Mouse (Mus musculus): ENCODE measurements around the gene Ccdc8. TPM values are rescaled to one million over a fixed set of nuclear protein-coding genes. Genes with fewer than 3 reads are reported as not detected.

Gene Ccdc8
- polyA plus RNA-seq, 1 experiment, result 0.87 TPM

- H3K27me3 ChIP-seq (ENCODE audit: control insufficient read depth, insufficient read depth, low read length), result no peaks in the 10 kb centered on the region
- peak overlapping the region; percentile 53 for H3K27ac ChIP-seq (ENCODE audit: insufficient read depth, low read length)
- DNase-seq, result peak; percentile 38 to 45
- H3K4me3 ChIP-seq (replicated peaks; ENCODE audit: insufficient read depth, low read depth, low read length), result no peak overlapping the region
- TF ChIP-seq CTCF (IDR thresholded peaks at IDR 0.05; ENCODE audit: borderline replicate concordance, insufficient read depth, low read depth, low read length) (no peak), POLR2A (IDR thresholded peaks at IDR 0.05; ENCODE audit: borderline replicate concordance, insufficient read depth, low read length) (no peak)
- WGBS, result 58% methylated on average over 7 of the region's 7 CpGs
- H3K4me1 ChIP-seq (ENCODE audit: control insufficient read depth, insufficient read depth, low read length), result peaks cover 90% of the 10 kb centered on the region
Observed at GRCm38 (mm10) chr7:17019426-17020166, 27.1 kb downstream of the Ccdc8 start.

DNA sequence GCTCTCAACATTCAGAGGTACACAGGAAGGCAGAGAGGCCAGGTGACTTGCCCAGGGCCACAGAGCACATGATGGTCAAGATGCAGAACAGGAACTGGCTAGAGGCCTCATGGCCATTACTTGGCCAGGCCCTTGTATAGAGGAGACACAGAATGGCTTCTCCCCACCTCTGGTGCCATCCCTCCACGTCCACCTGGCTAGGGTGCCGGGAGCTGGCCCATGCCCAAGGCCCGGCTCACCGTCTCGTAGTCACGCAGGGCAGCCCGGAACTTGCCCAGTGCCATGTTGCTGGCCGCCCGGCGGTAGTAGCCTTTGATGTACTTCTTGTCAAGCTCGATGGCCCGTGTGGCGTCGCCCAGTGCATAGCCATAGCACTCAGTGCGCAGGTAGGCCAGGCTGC, 29.7 kb downstream of the Ccdc8 start:
- Histone ChIP-seq H3K27me3 (ENCODE audit: control insufficient read depth, insufficient read depth, low read length) (no peaks in the 10 kb centered on the region), H3K4me1 (ENCODE audit: control insufficient read depth, insufficient read depth, low read length) (peaks cover 84% of the 10 kb centered on the region), H3K27ac (ENCODE audit: insufficient read depth, low read length) (peak overlapping the region; percentile 71), H3K4me3 (replicated peaks; ENCODE audit: insufficient read depth, low read depth, low read length) (no peak overlapping the region)
- DNase-seq, result peak; percentile 65 to 67
- 30% methylated on average over 15 of the region's 15 CpGs for WGBS
- TF ChIP-seq CTCF (IDR thresholded peaks at IDR 0.05; ENCODE audit: borderline replicate concordance, insufficient read depth, low read depth, low read length), result no peak
- no peak for TF ChIP-seq POLR2A (IDR thresholded peaks at IDR 0.05; ENCODE audit: borderline replicate concordance, insufficient read depth, low read length)

GRCm38 (mm10) chr7:17023701-17024100, 31.2 kb downstream of the Ccdc8 start:
- peak overlapping the region; percentile 71 for H3K27ac ChIP-seq (ENCODE audit: insufficient read depth, low read length)
- H3K27me3 ChIP-seq (ENCODE audit: control insufficient read depth, insufficient read depth, low read length), result no peaks in the 10 kb centered on the region
- 47% methylated on average over 4 of the region's 4 CpGs for WGBS
- TF ChIP-seq POLR2A (IDR thresholded peaks at IDR 0.05; ENCODE audit: borderline replicate concordance, insufficient read depth, low read length) (no peak), CTCF (IDR thresholded peaks at IDR 0.05; ENCODE audit: borderline replicate concordance, insufficient read depth, low read depth, low read length) (no peak)
- peak in 1 of 2 experiments; percentile 33 for DNase-seq
- H3K4me3 ChIP-seq (replicated peaks; ENCODE audit: insufficient read depth, low read depth, low read length), result no peak overlapping the region
- H3K4me1 ChIP-seq (ENCODE audit: control insufficient read depth, insufficient read depth, low read length), result peaks cover 73% of the 10 kb centered on the region

- Histone ChIP-seq H3K27ac (ENCODE audit: insufficient read depth, low read length) (peak overlapping the region; percentile 71), H3K27me3 (ENCODE audit: control insufficient read depth, insufficient read depth, low read length) (no peaks in the 10 kb centered on the region), H3K4me3 (replicated peaks; ENCODE audit: insufficient read depth, low read depth, low read length) (peak overlapping the region; percentile 34), H3K4me1 (ENCODE audit: control insufficient read depth, insufficient read depth, low read length) (peaks cover 69% of the 10 kb centered on the region)
- WGBS, result 34% methylated on average over 6 of the region's 6 CpGs
- peak; percentile 61 to 63 for DNase-seq
- TF ChIP-seq CTCF (IDR thresholded peaks at IDR 0.05; ENCODE audit: borderline replicate concordance, insufficient read depth, low read depth, low read length), result no peak
- no peak; the same call in 1 of the 2 replicates for TF ChIP-seq POLR2A (IDR thresholded peaks at IDR 0.05; ENCODE audit: borderline replicate concordance, insufficient read depth, low read length)
Observed at GRCm38 (mm10) chr7:17024141-17024540, 31.6 kb downstream of the Ccdc8 start.

DNA sequence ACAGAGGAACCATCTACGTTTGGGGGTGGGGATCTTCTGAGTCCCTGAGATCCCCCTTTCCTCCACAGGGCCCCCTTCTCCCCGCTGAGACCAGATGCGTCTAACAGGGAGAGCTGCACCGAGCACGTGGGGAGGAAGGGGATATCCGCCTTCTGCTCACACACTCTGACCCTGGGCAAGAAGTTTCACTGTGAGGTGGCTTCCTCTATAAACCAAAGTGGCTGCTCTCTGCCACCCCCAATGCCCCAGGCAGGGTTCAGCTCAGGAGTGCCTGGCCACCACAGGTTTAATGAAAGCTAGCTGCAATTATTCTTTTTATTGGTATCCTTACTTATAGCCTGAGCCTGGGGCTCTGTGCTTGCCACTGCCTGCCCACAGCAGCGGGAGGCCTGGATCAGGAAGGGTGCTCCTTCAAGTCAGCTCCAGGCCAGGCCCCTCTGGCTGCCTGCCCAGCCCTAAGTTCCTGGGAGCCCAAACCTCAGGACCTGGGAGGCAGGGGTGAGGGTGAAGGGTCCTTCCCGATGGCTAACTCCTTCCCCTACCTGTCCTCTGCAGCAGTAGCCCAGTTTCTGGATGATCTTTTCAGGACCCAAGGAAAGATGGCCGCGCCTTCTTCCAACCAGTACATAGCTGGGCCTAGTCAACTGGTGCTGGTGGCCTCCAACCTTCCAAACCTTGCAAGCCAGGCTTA, 32.5 kb downstream of the Ccdc8 start:
- peak; percentile 38 to 45 for DNase-seq
- H3K27ac ChIP-seq (ENCODE audit: insufficient read depth, low read length), result peak overlapping the region; percentile 71
- whole genome bisulfite sequencing, result 32% methylated on average over 10 of the region's 10 CpGs

GRCm38 (mm10) chr7:17025505-17025894, 33.0 kb downstream of the Ccdc8 start:
- TF ChIP-seq CTCF (IDR thresholded peaks at IDR 0.05; ENCODE audit: borderline replicate concordance, insufficient read depth, low read depth, low read length), result no peak
- TF ChIP-seq POLR2A (IDR thresholded peaks at IDR 0.05; ENCODE audit: borderline replicate concordance, insufficient read depth, low read length), result no peak
- peak overlapping the region; percentile 71 for H3K27ac ChIP-seq (ENCODE audit: insufficient read depth, low read length)
- 33% methylated on average over 4 of the region's 4 CpGs for WGBS

More for the DNA sequence above, 32.5 kb downstream of the Ccdc8 start:
- H3K27me3 ChIP-seq (ENCODE audit: control insufficient read depth, insufficient read depth, low read length), result no peaks in the 10 kb centered on the region
- H3K4me3 ChIP-seq (replicated peaks; ENCODE audit: insufficient read depth, low read depth, low read length), result peak overlapping the region; percentile 88
- H3K4me1 ChIP-seq (ENCODE audit: control insufficient read depth, insufficient read depth, low read length), result peaks cover 61% of the 10 kb centered on the region
- TF ChIP-seq CTCF (IDR thresholded peaks at IDR 0.05; ENCODE audit: borderline replicate concordance, insufficient read depth, low read depth, low read length) (no peak), POLR2A (IDR thresholded peaks at IDR 0.05; ENCODE audit: borderline replicate concordance, insufficient read depth, low read length) (no peak)

DNA sequence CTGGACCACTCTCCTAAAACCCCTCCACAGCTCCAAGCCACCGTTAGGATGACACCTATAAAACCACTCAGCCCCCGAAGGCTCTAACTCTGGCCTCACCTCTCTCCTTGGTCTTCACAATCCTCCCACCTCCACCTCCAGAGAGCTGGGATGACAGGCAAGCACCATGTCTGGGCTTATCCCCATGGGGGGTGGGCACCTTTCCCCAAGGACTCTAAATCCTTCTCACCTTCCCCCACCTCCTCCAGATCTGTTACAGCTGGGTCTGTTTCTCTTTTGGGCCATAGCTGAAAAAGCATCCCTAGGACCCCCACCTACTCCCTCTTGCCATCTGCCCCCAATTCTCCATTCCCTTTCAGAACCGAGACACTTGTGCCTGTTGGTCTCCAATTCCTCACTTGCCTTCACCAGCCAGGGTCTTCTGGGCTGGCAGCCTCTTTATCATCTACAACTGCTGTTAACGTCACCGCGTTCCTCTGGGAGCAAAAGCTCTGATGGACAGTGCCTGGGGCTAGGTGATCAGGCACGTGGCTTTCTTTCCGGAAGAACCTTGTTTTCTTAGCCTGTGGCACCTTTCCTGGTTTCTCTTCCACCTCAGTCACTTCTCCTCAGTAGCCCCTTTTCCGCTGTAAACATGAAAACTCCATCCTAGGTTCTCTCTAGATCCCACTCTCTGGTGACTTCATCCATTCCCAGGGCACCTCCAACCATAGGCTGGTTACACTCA, 33.6 kb downstream of the Ccdc8 start:
- peak overlapping the region; percentile 88 for H3K4me3 ChIP-seq (replicated peaks; ENCODE audit: insufficient read depth, low read depth, low read length)
- TF ChIP-seq POLR2A (IDR thresholded peaks at IDR 0.05; ENCODE audit: borderline replicate concordance, insufficient read depth, low read length), result no peak
- TF ChIP-seq CTCF (IDR thresholded peaks at IDR 0.05; ENCODE audit: borderline replicate concordance, insufficient read depth, low read depth, low read length), result no peak
- peak overlapping the region; percentile 71 for H3K27ac ChIP-seq (ENCODE audit: insufficient read depth, low read length)
- H3K4me1 ChIP-seq (ENCODE audit: control insufficient read depth, insufficient read depth, low read length), result peaks cover 51% of the 10 kb centered on the region
- peak; percentile 35 to 42 for DNase-seq
- H3K27me3 ChIP-seq (ENCODE audit: control insufficient read depth, insufficient read depth, low read length), result no peaks in the 10 kb centered on the region
- 28% methylated on average over 9 of the region's 9 CpGs for WGBS

More at GRCm38 (mm10) chr7:17025505-17025894, 33.0 kb downstream of the Ccdc8 start:
- DNase-seq, result peak; percentile 38 to 45
- H3K4me3 ChIP-seq (replicated peaks; ENCODE audit: insufficient read depth, low read depth, low read length), result peak overlapping the region; percentile 88
- no peaks in the 10 kb centered on the region for H3K27me3 ChIP-seq (ENCODE audit: control insufficient read depth, insufficient read depth, low read length)
- H3K4me1 ChIP-seq (ENCODE audit: control insufficient read depth, insufficient read depth, low read length), result peaks cover 56% of the 10 kb centered on the region
